ENCODE assay signal across 9 mouse cellular contexts in genomic region chr6:18031509-18032010, GRCm38 (mm10). TPM values are rescaled to one million over a fixed set of nuclear protein-coding genes. Genes with fewer than 3 reads are reported as not detected.
DNase-seq lines count a peak whose midpoint lies in the region; ATAC-seq lines count a peak whose summit lies in the region.
"Had no signal": no experiment of that assay in that cellular context is flagged by ENCODE, and none has a peak within 500 bp of the region (broad histone marks: within the 10 kb centered on the region; RNA-seq: fewer than 3 reads in every experiment).

No protein-coding gene starts in this region.

- 1% methylated on average over 27 of the region's 29 CpGs for WGBS in hindbrain, embryonic 11.5 days

- peak overlapping the region; percentile 44 for H3K4me3 ChIP-seq in hindbrain, embryonic 11.5 days (ENCODE audit: low read depth, low read length)

- H3K4me2 ChIP-seq in hindbrain, embryonic 11.5 days (replicated peaks; ENCODE audit: low read depth, low read length), result peak overlapping the region; percentile 96

- intact Hi-C loops in left cerebral cortex, postnatal 14 days (cut with DNase I), result no loop called here

- H3K9me3 ChIP-seq in hindbrain, embryonic 11.5 days (ENCODE audit: control insufficient read depth, low read length), result no peaks in the 10 kb centered on the region
- H3K9me3 ChIP-seq: G1E had no signal

- H3K9ac ChIP-seq in hindbrain, embryonic 11.5 days (ENCODE audit: low read depth, low read length), result 0 out of 2 replicates have a peak overlapping the region, but pooled peaks have one; percentile 27

- H3K27ac ChIP-seq in hindbrain, embryonic 11.5 days (ENCODE audit: low read depth, low read length), result no peak overlapping the region

- peak; percentile 23 to 35 for DNase-seq in layer of hippocampus, postnatal 10 days (ENCODE audit: low spot score in 2 of 2)
- DNase-seq in layer of hippocampus, adult 9-10 months (ENCODE audit: low spot score), result no peak
- DNase-seq in gastrocnemius, adult 18-20 months (ENCODE audit: low spot score), result peak; percentile 46
- peak; percentile 48 for DNase-seq in hindbrain, embryonic 11.5 days (ENCODE audit: low spot score)
- peak; percentile 20 to 32 for DNase-seq in left cerebral cortex, postnatal 14 days (ENCODE audit: low spot score in 2 of 2)
- DNase-seq in lung, postnatal 36 days, result peak; percentile 55
- peak; percentile 62 for DNase-seq in retina, postnatal 1 day

- ATAC-seq in hindbrain, embryonic 11.5 days (ENCODE audit: low FRiP score), result peak; percentile 49
- ATAC-seq in cerebellum, adult (ENCODE audit: insufficient number of reproducible peaks, low FRiP score, low TSS enrichment), result no peak

- peaks cover 31% of the 10 kb centered on the region for H3K27me3 ChIP-seq in hindbrain, embryonic 11.5 days (ENCODE audit: control insufficient read depth, insufficient read depth, low read length)

- no peaks in the 10 kb centered on the region; the same call in 1 of the 2 replicates for H3K4me1 ChIP-seq in hindbrain, embryonic 11.5 days (replicated peaks; ENCODE audit: control insufficient read depth, insufficient read depth, low read length)

- H3K36me3 ChIP-seq in hindbrain, embryonic 11.5 days (ENCODE audit: control insufficient read depth, insufficient read depth, low read length), result no peaks in the 10 kb centered on the region
- H3K36me3 ChIP-seq: G1E had no signal

RNA-seq across cellular contexts. Expression of gene Wnt2, which starts 1.2 kb away (rescaled TPM):
- 1 to 10 TPM; 5.0 to 6.3 TPM for total RNA-seq in layer of hippocampus, postnatal 10 days (2021)
- under 1 TPM; 0.23 to 0.36 TPM for total RNA-seq in gastrocnemius, adult 18-20 months (2021)
- 0.99 and 2.1 TPM in 2 replicates for polyA plus RNA-seq in hindbrain, embryonic 11.5 days (2014; fragmentation: Nextera tagmentation; extraction: Ambion mirVana)
- 1 to 10 TPM; 3.9 to 4.2 TPM for total RNA-seq in left cerebral cortex, postnatal 14 days (2021)
